Mouse (Mus musculus): ENCODE data around the gene Ciao2b.

Gene Ciao2b

DNA sequence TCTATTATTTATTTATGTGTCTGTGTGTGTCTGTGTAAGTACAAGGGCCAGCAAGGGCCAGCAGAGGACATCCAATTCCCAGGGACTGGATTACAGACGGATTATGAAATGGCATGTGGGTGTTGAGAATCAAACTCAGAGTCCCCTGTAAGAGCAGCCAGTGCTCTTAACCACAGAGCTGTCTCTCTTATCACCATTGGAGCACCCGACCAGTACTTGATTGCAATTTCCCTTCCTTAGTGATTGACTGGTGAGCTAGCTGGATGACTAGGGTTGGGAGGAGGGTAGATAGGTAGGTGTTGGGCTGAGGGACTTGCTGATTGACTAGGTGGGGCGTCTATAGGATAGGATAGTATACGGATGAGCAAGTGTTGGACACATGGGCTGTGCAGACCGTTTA is 21.0 kb downstream of the Ciao2b start:
- no peak for DNase-seq (ENCODE audit: low spot score in 2 of 2)

DNA sequence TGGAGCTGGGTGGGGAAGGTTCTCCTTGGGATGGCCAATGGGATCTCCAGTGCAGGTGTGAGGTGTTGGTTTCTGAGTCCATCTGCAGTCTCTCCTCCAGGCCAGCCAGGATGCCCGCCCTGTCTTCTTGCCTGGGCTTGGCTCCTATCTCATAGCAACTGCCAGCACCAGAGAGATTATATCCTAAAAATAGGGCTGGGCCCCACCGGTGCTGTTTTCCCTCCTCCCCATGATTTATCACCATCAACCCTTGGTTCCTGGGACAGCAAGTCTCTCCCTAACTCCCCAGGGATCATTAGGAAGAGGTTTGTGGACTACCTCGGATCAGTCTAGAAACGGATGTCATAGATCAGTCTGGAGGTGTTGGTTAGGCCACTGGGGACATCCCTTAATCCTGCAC is 28.6 kb downstream of the Ciao2b start:
- DNase-seq (ENCODE audit: low spot score in 2 of 2) = no peak

DNA sequence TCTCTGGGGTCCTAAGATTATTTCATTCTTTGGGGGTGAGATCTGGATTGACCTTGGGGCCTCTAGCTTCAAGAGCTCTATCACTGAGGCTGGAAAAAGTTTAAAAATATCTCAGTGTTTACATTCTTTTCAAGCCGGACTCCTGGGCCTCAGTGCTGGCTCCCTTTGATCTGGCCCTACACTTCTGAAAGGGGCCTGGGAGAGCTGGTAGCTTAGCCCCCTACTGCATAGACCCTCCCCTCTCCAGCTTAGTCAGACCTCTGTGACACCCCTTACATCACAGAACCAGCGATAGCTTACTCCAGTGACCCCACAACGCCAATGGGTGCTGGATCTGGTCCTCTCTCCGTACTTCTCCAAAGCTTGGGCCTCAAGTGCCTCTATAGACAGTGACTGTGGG is 30.2 kb downstream of the Ciao2b start:
- DNase-seq (ENCODE audit: low spot score in 2 of 2) = no peak

DNA sequence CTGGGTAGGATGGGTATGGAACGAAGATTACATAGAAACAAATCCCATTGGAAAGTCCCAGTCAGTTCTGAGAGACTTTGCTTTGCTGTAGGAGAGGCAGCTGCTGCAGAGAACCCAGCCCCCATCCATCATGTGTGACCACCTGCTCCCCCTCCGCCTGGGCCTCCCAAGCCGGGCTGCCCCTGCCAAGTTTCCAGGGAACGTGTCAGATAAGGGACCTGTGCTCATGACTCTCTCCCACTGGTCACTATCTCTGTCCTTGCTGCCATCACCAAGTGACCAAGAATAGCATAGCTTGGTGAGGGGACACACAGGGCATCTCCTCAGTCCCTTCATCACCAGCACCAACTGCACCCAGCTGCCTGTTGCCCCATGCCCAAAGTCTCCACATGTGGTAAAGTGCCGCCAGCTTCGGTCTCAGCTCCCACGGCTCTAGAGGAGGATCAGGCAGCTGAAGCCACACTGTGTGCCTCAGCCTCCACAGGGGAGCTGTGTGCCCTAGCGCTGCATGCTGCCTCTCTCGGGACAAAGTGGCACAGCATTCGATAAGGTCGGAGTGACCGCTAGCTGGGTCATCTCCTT is 31.5 kb downstream of the Ciao2b start:
- DNase-seq (ENCODE audit: low spot score in 2 of 2) = no peak

DNA sequence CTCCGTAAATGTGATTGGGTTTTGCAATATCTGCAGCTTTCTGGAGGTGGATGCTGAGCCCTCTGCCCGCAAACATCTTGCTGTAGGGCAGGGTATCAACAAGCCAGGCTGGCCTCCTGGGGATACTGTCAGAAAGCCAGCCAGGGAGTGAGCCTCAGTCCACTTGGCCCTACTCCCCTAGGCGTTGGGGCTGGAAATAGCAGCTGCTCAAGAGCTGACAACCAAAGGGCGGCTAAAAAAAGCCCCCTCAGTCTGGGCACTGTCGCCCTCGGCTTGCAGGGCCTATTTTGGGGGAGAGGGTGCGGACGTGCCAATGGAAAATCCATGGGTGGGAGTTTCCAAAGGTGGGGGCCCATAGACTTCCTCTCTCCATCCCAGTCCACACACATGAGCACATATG is 32.5 kb downstream of the Ciao2b start:
- no peak for DNase-seq (ENCODE audit: low spot score in 2 of 2)

DNA sequence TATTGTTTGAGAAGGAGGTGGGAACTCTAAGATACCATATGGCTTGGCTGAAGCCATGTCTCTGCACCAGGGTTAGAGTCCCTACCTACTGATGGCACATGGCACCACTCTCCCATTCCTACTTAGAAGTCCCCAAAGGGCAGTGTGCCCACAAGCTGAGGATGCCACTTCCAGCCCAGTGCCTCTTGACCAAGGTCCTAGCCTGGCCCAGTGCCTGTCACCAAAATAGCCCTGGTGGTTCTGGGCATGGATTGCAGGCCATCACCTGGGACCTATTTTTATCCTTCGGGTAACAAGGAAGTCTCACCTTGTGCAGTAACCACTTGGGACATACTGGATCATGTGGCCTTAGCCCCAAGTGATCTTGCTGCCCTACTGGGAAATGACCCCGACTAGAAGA is 33.8 kb downstream of the Ciao2b start:
- DNase-seq (ENCODE audit: low spot score in 2 of 2) = no peak

DNA sequence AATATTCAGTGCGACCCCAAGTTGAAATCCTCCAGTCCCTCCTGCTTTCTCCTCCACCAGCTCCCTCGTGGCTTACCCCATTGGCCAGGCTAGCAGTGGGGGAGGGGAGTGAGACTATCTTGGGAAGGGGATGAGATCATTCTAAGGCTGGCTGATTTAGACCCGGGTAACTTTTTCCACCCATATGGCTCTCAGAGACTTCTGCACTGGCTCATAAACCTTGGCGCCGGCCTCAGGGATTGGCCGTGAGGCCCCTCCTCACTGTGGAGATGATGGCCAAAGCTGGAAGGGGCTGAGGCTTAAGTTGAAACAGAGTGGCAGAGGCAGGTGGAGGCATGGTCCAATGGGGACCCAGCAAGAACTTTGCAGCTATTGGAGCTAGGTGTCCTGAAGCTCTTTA is 35.4 kb downstream of the Ciao2b start:
- no peak for DNase-seq (ENCODE audit: low spot score in 2 of 2)

DNA sequence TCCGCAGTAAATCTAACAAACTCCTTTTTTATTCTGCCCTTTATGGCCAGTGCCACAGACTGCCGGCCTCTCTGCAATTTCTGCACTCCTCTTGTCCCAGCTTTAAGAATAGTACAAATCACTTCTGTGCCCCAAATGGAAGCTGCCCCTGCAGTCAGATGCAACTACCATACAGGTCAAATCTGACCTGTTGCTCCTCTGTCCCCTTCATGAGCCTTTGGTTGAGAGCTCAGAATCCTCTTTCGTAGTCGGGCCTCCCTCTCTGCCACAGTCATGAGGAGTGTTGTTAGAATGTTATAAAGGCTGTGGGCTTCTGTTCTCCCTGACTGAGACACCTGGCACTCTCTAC is 38.5 kb downstream of the Ciao2b start:
- no peak for DNase-seq (ENCODE audit: low spot score in 2 of 2)

DNA sequence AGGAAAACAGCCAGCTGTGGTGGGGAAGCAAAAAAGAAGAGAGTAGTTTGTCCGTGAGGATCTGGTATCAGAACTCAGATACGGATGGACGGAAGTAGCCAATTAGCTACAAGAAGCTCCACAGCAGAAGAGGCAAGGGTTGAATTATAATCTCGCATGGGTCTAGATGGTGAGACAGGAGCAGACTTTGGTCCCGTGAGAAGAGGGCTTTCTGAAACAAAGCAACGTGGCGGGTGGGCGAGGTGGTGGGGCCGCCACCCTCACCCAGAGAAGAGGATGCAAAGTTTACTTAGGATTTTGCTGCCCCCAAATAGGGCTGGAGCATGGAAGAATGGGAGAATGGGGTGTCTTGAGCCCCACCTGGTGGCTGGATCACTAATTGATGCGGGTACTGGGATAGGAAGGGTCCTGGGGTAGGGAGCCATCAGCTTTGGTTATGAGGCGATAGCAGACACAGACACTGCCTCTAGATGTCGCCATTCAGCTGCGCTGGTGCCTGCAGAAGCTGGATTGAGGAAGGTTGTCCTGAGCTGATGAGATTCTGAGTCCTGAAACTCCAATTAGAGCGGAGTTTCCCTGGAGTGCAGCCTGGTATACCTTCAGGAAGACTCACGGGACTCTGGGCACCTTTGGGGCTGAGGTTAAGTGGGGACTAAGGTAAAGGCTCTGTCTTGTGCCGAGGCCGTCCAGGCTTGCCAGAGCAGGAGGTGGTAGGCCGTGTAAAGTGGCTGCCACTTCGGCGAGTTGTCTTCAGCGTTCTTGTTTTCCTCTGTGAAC is 39.1 kb downstream of the Ciao2b start:
- DNase-seq (ENCODE audit: low spot score in 2 of 2) = peak; percentile 78 to 85

DNA sequence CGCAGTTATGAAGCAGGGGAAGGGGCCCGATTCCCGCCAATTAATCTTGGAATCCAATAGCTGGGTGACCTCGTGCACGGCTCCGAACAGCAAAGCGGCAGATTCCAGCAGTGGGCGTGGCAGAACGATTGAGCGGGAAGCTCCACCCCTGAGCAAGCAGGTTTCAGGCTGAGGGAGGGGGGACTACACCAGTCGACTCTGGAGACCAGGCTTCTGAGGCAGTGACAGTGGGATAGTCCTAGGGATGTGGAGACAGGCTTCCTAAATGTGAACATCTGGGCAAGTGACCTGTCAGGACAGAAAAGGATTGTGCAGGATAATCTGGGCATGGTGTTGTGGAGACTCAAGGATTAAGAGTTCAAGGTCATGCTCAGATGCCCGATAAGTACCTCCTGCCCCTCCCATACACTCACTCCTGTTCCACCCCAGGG is 39.8 kb downstream of the Ciao2b start:
- DNase-seq (ENCODE audit: low spot score in 2 of 2) = no peak

DNA sequence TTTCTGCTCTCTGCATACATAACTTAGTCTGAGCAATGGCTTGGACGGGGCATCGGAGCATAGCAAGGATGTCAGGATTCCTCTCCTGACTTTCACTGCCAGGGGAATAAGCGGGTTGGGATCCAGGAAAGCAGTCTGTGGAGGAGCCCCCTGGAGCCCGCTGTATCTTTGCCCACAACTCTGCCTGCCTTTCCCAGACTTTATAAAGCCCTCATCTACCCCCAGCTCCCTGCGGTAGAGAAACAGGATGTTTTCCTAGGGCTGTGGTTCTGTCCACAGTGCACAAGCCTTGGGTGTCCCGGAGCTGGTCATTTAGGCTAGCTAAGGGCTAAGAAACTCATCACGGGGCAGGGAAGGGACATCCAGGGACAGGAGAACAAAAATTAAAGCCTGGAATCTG is 40.4 kb downstream of the Ciao2b start:
- DNase-seq (ENCODE audit: low spot score in 2 of 2) = no peak

DNA sequence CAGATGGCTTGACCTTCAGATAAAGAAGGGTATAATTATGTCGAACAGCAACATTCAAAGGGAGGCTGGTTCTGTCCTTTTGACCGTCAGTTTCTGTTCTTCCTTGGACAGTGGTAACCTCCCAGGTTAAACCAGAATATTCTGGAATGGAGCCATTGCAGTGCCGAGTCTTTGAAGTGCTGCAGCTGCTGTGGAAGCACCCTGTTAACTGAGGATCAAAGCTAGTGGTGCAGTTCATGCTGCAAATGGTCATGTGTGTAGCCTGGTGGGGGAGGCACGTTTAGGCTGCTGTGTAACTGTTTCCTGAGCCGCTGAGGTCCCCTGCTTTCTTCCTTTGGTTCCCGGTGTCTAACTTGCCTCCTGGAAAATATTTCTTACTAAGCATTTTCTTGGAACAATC is 43.3 kb downstream of the Ciao2b start:
- no peak for DNase-seq (ENCODE audit: low spot score in 2 of 2)

DNA sequence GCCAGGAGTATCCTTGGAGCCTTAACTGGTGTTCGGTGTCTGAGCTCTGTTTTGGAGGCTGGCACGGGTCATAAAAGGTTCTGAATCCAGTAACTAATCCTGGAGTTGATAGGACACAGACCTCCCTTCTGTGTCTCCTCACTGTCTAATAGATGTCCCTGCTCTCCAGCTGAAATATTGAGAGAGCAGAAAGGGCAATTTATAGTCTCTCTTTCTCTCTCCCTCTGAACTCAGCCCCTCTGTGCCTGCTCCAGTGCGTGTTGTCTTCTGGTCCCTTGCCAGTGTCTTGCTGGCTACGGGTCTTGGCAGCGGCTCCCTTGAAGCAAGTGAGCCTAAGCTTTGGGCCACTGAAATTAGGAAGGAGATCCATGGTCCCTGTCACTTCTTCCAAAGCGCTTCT is 44.1 kb downstream of the Ciao2b start:
- DNase-seq (ENCODE audit: low spot score in 2 of 2) = no peak

DNA sequence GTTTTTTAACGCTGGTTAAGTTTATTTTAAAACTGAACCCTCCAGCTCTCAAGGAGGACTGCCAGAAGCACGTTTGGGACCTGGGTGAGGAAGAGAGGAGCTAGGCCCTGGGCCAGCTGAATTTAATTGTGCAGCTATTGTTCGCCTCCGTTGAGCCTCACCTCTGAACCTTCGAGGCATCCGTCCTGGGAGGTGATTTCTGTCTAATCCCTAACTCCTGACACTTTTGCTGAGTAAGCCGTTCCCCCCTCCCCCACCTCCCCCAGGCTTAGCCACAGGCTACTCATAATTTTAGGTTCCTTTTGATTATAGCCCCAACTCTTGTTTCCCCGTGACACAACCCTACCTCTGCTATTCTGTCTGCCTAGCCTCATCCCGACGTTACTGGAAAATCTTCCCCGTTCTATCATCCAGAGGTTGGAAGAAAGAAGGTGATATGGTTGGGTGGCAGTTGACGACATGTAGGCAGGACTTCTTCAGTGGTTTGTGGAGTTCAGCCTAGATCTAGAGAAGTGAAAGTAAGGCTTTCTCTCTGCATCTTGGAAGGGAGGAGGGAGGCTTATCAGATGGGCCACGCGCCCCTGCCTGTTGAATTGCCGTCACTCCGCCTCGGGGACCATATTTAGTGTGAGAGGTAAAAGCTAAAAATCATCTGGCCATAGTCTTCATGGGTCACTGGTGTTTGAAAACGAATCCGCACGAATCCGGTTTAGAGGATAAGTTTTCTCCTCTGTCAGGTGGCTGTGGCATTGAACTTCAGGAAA is 45.8 kb downstream of the Ciao2b start:
- DNase-seq (ENCODE audit: low spot score in 2 of 2) = no peak

DNA sequence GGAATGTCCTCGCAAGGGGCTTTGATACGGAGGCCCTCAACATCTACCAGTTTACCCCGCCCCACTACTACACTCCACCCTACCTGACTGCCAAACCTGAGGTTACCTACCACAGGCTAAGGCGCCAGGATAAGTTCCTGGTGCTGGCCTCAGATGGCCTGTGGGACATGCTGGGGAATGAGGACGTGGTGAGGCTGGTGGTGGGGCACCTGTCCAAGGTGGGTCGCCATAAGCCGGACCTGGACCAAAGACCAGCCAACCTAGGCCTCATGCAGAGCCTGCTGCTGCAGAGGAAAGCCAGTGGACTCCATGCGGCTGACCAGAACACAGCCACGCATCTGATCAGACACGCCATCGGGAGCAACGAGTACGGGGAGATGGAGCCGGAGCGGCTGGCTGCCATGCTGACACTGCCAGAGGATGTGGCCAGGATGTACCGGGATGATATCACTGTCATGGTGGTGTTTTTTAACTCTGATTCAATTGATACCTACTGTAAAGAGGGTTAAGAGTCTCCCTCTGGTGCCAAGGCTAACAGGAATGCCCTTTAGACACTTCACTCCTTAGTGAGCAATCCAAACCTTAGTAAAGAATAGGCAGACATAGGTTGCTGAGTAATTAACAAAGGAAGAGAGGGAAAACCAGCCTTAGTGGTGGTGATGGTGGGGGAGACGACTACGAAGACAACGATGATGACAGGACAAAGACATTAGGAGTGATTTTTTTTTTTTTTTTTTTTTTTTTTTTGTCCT is 47.0 kb downstream of the Ciao2b start:
- DNase-seq (ENCODE audit: low spot score in 2 of 2) = no peak

DNA sequence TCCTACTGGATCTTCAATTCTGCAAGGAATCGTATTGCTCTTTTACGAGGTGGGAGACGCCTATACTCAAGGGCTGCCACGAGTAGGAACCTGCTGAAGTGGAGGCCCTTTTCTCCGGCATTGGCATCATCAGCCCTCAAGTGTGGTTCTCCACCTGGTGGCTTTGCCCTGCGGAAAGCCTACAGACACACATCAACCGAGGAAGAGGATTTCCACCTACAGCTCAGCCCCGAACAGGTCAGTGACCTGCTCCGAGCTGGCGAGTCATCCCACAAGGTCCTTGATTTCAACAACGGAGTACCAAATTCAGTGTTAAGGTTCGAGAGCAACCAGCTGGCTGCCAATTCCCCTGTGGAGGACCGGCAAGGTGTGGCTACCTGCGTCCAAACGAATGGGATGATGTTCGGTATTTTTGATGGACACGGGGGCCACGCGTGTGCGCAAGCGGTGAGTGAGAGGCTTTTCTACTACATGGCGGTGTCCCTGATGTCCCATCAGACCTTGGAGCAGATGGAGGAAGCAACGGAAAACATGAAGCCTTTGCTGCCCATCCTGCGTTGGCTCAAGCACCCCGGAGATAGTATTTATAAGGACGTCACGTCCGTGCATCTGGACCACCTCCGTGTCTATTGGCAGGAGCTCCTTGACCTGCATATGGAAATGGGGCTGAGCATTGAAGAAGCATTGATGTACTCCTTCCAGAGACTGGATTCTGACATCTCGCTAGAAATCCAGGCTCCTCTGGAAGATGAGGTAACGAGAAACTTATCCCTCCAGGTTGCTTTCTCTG is 48.0 kb downstream of the Ciao2b start:
- DNase-seq (ENCODE audit: low spot score in 2 of 2) = no peak

DNA sequence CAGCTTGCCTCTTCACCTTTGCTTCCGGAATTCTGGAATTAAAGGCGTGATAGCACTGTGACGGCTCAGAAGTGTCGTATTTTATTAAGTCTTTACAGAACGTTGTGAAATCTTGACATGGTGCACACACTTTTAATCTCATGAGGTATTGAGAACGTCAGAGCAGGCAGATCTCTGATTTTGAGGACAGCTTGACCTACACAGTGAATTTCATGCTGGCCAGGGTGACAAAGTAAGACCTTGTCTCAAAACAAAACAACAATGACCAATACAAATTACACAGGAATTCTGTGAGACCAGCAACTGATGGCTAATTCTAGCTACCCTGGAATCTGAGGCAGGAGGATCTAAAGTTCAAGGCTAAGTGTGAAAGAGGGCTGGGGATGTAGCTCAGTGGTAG is 49.2 kb downstream of the Ciao2b start:
- no peak for DNase-seq (ENCODE audit: low spot score in 2 of 2)

DNA sequence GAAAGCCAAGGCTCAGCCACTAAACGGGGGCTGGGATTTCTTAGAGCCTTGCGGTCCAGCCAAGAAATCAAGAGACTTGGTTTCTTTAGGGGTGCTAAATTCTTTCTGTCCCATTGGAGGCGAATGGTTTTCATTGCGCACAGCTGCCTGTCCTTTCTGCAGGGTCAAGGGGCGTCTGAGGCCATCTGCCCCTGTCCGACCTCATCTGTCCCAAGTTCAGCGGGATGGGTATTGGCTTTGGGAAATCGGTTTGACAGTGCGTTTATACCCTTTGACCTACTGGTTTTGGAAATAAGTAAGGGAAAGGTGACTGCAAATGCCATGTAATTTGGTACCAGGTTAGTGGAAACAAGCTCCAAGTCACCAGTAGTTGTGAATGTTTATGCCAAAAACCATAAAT is 49.9 kb downstream of the Ciao2b start:
- no peak for DNase-seq (ENCODE audit: low spot score in 2 of 2)

DNA sequence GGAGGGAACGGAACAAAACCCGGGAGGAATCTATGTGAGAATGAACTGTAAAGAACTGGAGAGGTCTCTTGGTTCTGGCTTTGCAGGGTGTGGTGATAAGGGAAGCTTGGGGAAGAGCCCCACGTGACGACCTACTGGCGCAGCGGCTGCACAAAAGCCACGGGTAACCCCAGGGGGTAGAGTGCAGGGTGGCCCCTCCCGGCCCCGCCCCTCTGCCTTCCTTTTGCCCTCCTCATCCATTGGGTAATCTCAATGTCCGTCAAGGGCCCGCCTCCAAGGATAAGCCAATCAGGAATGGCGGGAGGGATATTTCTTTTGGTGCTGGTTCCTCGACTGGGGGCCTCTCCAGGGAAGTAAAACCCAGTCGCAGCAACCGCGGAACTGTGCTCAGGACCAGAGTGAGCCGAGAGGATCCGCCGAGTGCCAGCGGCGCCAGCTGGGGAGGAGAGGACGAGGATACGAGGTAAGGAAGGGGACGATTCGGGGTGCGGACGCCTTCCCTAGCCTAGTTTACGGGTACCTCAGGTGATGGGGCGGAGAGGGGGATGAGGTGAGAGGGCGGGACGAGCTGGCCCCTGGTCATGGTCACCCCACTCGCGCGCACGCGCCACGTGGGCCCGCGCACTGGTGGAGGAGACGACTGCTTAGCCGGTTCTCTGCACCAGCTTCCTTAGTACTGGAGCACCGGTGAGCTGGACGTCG is 50.5 kb downstream of the Ciao2b start, which contains the start of gene Pdp2:
TSS of gene Pdp2 (plus strand) at position 319 of the 702 bp plus-strand sequence.
- peak; percentile 82 to 87 for DNase-seq (ENCODE audit: low spot score in 2 of 2)

DNA sequence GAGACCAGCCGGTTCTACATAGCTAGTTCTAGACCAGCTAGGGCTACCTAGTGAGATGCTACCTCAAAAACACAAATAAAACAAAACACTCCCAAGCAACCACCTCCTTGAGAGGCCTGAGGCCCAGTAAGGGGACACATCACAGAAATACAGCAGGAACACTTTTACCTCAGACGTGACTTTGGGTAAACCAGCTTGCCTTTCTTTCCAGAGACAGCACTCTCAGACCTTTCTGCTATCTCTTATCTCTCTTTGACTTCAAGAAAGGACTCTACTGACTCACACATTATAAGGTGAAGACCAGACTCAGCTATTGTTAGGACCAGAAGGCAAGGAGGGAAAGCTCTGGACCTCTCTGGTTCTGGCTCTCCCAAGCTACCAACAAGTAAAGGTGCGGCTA is 51.5 kb downstream of the Ciao2b start:
- DNase-seq (ENCODE audit: low spot score in 2 of 2) = no peak

Data from urinary bladder, postnatal 4 days (tissue).